Mouse (Mus musculus): ENCODE results near the gene Isg20. TPM values are rescaled to one million over a fixed set of nuclear protein-coding genes. Genes with fewer than 3 reads are reported as not detected.
A peak's percentile ranks its signal among the peaks of the same experiment; 100 is the strongest.

Gene Isg20
- polyA plus RNA-seq, 1 experiment, result 3.0 TPM

DNA sequence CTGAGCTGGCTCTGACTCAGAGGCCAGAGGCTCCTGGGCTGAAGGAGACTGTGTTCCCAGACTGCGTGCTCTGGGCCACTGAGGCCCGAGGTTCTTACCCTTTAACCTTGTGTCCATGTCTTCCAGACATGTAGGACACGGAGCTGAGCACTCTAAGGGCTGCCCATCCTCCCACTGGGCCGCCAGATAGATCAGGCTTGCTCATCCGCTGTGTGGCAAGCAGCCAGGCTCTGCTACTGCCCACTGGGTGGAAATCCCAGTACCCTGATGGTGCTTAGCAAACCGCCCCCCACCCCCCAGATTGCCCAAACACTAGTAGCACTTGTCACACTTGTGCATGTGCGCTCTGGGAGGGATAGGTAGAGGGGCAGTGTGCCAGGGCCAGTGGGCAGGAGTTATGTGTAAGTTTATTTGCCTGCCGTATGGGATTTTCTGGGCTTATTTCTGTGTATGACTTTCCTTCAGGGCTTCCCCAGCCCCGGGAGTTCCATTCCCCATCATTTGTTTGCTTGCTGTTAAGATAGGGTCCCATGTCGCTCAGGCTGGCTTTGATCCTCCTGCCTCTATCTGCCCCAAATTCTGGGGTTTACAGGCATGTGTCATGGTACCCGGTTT is 1.8 kb downstream of the Isg20 start:
- WGBS, result 65% methylated on average over 11 of the region's 11 CpGs
- no peak for DNase-seq
- no peak for TF ChIP-seq POLR2A (IDR thresholded peaks at IDR 0.05; ENCODE audit: borderline replicate concordance, insufficient read depth, low read length)
- no peak for TF ChIP-seq CTCF (IDR thresholded peaks at IDR 0.05; ENCODE audit: borderline replicate concordance, insufficient read depth, low read depth, low read length)

DNA sequence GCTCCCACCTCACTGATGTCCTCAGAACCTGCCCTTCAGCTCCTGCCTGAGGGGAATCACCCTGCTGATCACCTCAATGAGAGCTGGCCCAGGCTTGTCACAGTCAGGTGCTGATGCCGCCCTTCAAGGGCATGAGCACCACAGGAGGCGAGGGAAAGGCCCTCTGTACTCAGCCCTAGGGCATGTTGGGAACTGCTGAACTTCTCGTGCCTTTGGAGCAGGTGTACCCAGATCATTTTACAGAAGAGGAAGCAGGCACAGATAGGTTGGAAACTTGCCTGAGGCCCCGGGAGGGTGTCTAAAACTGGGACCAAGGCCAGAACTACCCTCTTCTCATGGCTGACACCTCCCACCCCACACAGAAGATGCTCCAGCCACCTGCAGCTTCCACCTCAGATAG is 5.5 kb downstream of the Isg20 start:
- 21% methylated on average over 4 of the region's 4 CpGs for WGBS

More for the DNA sequence above, 1.8 kb downstream of the Isg20 start:
- H3K27ac ChIP-seq (ENCODE audit: insufficient read depth, low read length), result no peak overlapping the region
- no peak overlapping the region for H3K4me3 ChIP-seq (replicated peaks; ENCODE audit: insufficient read depth, low read depth, low read length)
- H3K27me3 ChIP-seq (ENCODE audit: control insufficient read depth, insufficient read depth, low read length), result no peaks in the 10 kb centered on the region
- H3K4me1 ChIP-seq (ENCODE audit: control insufficient read depth, insufficient read depth, low read length), result no peaks in the 10 kb centered on the region; the same call in 1 of the 2 replicates

DNA sequence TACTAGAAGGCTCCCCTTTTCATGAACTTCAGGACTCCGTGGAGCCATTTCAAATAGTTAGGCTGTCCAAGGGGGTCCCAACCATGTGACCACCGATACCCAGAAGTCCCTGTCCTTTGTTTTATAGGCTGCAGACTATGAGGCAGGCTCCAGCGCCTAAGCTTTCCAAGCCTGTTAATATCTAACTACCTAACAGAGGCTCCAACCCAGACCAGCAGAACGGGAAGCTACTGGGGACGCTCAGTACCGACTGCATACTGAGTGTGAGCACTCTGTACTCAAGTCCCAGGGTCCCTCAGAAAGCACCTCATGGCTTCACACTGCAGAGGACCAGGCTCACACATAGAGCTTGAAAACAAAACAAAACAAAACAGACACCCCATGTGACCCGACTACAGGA is 9.3 kb downstream of the Isg20 start:
- DNase-seq, result no peak
- TF ChIP-seq CTCF (IDR thresholded peaks at IDR 0.05; ENCODE audit: borderline replicate concordance, insufficient read depth, low read depth, low read length), result no peak
- no peak for TF ChIP-seq POLR2A (IDR thresholded peaks at IDR 0.05; ENCODE audit: borderline replicate concordance, insufficient read depth, low read length)
- no peaks in the 10 kb centered on the region; the same call in 1 of the 2 replicates for H3K4me1 ChIP-seq (ENCODE audit: control insufficient read depth, insufficient read depth, low read length)
- H3K27me3 ChIP-seq (ENCODE audit: control insufficient read depth, insufficient read depth, low read length), result no peaks in the 10 kb centered on the region
- H3K27ac ChIP-seq (ENCODE audit: insufficient read depth, low read length), result no peak overlapping the region
- no peak overlapping the region for H3K4me3 ChIP-seq (replicated peaks; ENCODE audit: insufficient read depth, low read depth, low read length)
- 73% methylated on average over 7 of the region's 7 CpGs for WGBS

More for the DNA sequence above, 5.5 kb downstream of the Isg20 start:
- Histone ChIP-seq H3K4me1 (ENCODE audit: control insufficient read depth, insufficient read depth, low read length) (no peaks in the 10 kb centered on the region; the same call in 1 of the 2 replicates), H3K27ac (ENCODE audit: insufficient read depth, low read length) (no peak overlapping the region), H3K4me3 (replicated peaks; ENCODE audit: insufficient read depth, low read depth, low read length) (no peak overlapping the region), H3K27me3 (ENCODE audit: control insufficient read depth, insufficient read depth, low read length) (no peaks in the 10 kb centered on the region)
- no peak for TF ChIP-seq CTCF (IDR thresholded peaks at IDR 0.05; ENCODE audit: borderline replicate concordance, insufficient read depth, low read depth, low read length)
- no peak for TF ChIP-seq POLR2A (IDR thresholded peaks at IDR 0.05; ENCODE audit: borderline replicate concordance, insufficient read depth, low read length)
- DNase-seq, result no peak

DNA sequence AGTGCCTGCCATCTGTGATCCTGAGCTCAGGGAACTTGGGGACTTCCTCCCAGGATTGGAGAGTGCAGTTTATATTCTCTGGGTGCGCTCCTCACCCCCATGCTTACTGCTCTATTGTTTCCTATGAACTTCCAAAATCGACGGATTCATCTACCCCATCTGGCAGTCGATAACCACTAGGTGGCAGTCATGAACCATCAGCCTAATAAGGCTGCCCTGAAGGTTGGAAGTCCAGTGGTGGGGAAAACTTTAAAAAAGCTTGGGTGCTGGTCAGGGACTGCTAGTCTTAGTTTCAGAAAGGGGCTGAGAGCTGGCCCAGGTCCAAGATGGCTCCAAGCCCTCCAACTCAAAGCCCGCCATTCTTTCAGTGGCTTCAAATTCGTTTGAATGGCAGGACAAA is 11.1 kb downstream of the Isg20 start:
- H3K4me1 ChIP-seq (ENCODE audit: control insufficient read depth, insufficient read depth, low read length), result no peaks in the 10 kb centered on the region; the same call in 1 of the 2 replicates
- TF ChIP-seq CTCF (IDR thresholded peaks at IDR 0.05; ENCODE audit: borderline replicate concordance, insufficient read depth, low read depth, low read length) (peak; percentile 78), POLR2A (IDR thresholded peaks at IDR 0.05; ENCODE audit: borderline replicate concordance, insufficient read depth, low read length) (no peak)
- H3K27ac ChIP-seq (ENCODE audit: insufficient read depth, low read length), result no peak overlapping the region
- H3K27me3 ChIP-seq (ENCODE audit: control insufficient read depth, insufficient read depth, low read length), result no peaks in the 10 kb centered on the region
- WGBS, result 2% methylated on average over 6 of the region's 6 CpGs
- peak; percentile 28 to 38 for DNase-seq
- no peak overlapping the region for H3K4me3 ChIP-seq (replicated peaks; ENCODE audit: insufficient read depth, low read depth, low read length)

DNA sequence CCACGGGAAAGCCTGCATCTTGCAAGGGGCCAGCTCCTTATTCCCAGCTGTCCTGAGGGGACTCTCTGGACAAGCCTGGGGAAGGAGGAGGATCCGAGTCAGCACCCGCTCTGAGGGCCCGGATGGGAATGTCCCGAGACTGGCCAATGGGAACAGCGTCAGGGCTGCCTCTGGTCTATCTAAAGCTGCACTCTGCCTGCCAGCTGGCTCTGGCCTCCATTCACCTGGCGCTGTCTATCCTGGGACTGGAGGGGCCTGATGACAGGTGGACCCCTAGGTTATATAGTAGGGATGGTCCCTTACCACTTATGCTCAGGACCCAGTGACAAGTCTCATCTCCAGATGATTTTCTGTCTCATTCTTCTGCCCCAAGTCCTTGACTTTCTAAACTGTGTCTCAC is 11.6 kb downstream of the Isg20 start:
- TF ChIP-seq CTCF (IDR thresholded peaks at IDR 0.05; ENCODE audit: borderline replicate concordance, insufficient read depth, low read depth, low read length) (no peak), POLR2A (IDR thresholded peaks at IDR 0.05; ENCODE audit: borderline replicate concordance, insufficient read depth, low read length) (no peak)

DNA sequence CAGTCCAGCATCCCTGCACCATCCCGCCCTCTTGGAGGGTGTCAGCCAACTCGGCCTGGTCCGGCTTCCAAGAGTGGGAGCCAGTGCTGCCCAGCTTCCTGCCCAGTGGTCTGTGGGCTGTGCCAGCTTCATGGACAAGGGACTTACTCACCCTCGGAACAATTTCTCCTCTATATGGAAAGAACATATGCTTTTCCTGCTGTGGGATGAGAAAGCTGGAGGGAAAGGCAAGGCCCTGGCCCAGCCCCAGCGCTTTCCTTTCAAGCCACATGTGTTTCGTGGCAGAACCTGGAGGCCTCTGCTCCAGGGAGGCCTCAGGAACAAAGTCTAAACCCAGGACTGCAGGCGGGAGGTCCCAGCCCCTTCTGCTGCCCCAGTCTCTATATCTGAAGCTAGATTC is 12.5 kb downstream of the Isg20 start:
- 40% methylated on average over 7 of the region's 7 CpGs for WGBS
- Histone ChIP-seq H3K27ac (ENCODE audit: insufficient read depth, low read length) (no peak overlapping the region), H3K27me3 (ENCODE audit: control insufficient read depth, insufficient read depth, low read length) (no peaks in the 10 kb centered on the region), H3K4me1 (ENCODE audit: control insufficient read depth, insufficient read depth, low read length) (no peaks in the 10 kb centered on the region; the same call in 1 of the 2 replicates), H3K4me3 (replicated peaks; ENCODE audit: insufficient read depth, low read depth, low read length) (no peak overlapping the region)
- no peak for TF ChIP-seq CTCF (IDR thresholded peaks at IDR 0.05; ENCODE audit: borderline replicate concordance, insufficient read depth, low read depth, low read length)
- TF ChIP-seq POLR2A (IDR thresholded peaks at IDR 0.05; ENCODE audit: borderline replicate concordance, insufficient read depth, low read length), result no peak
- no peak for DNase-seq

More for the DNA sequence above, 11.6 kb downstream of the Isg20 start:
- H3K27me3 ChIP-seq (ENCODE audit: control insufficient read depth, insufficient read depth, low read length), result no peaks in the 10 kb centered on the region
- H3K4me1 ChIP-seq (ENCODE audit: control insufficient read depth, insufficient read depth, low read length), result no peaks in the 10 kb centered on the region; the same call in 1 of the 2 replicates
- no peak for DNase-seq
- WGBS, result 34% methylated on average over 7 of the region's 7 CpGs
- H3K4me3 ChIP-seq (replicated peaks; ENCODE audit: insufficient read depth, low read depth, low read length), result no peak overlapping the region
- no peak overlapping the region for H3K27ac ChIP-seq (ENCODE audit: insufficient read depth, low read length)

DNA sequence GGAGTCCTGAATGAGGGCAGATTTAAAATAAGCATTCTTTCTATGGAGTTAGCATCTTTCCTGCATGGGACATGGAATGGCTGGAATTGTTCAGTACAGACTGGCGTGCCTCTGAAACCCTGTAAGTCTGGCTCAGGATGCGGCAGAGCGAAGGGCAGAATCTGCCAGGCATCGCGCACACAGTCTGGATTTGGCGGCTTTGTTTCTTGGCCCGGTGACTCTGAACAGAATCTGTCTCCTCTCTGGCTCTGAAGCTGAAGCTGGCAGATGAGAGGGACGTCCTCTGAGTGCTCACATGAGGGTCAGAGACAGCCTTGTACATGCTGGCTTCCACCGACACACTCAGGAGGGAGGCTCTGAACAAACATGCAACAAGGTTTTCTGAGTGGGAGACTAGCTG is 12.9 kb downstream of the Isg20 start:
- Histone ChIP-seq H3K27ac (ENCODE audit: insufficient read depth, low read length) (no peak overlapping the region), H3K4me3 (replicated peaks; ENCODE audit: insufficient read depth, low read depth, low read length) (no peak overlapping the region), H3K4me1 (ENCODE audit: control insufficient read depth, insufficient read depth, low read length) (no peaks in the 10 kb centered on the region; the same call in 1 of the 2 replicates), H3K27me3 (ENCODE audit: control insufficient read depth, insufficient read depth, low read length) (no peaks in the 10 kb centered on the region)
- no peak for TF ChIP-seq CTCF (IDR thresholded peaks at IDR 0.05; ENCODE audit: borderline replicate concordance, insufficient read depth, low read depth, low read length)
- no peak for TF ChIP-seq POLR2A (IDR thresholded peaks at IDR 0.05; ENCODE audit: borderline replicate concordance, insufficient read depth, low read length)
- DNase-seq, result no peak
- WGBS, result 17% methylated on average over 9 of the region's 9 CpGs

DNA sequence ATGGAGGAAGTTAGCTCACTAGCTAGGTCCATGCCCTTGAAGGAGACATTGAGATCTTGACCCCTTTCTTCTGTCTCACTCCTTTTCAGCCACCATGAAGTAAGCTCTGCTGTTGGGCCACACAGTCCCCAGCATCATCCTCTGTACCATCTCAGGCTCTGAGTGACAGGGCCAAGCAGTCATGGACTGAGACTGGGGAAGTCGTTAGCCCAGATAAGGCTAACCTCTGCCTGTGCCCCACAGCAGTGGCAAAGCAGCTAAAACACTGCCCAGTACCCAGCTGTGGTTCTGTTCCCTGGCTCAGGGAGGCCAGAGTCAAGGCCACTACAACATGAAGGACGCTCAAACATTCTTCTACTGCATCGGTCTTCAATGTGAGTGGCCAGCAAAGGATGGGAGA is 14.0 kb downstream of the Isg20 start:
- no peak overlapping the region for H3K27ac ChIP-seq (ENCODE audit: insufficient read depth, low read length)
- H3K4me3 ChIP-seq (replicated peaks; ENCODE audit: insufficient read depth, low read depth, low read length), result no peak overlapping the region
- 93% methylated on average over 3 of the region's 3 CpGs for WGBS
- H3K27me3 ChIP-seq (ENCODE audit: control insufficient read depth, insufficient read depth, low read length), result no peaks in the 10 kb centered on the region
- no peaks in the 10 kb centered on the region; the same call in 1 of the 2 replicates for H3K4me1 ChIP-seq (ENCODE audit: control insufficient read depth, insufficient read depth, low read length)
- TF ChIP-seq CTCF (IDR thresholded peaks at IDR 0.05; ENCODE audit: borderline replicate concordance, insufficient read depth, low read depth, low read length), result no peak
- no peak for TF ChIP-seq POLR2A (IDR thresholded peaks at IDR 0.05; ENCODE audit: borderline replicate concordance, insufficient read depth, low read length)
- DNase-seq, result no peak
